Mouse (Mus musculus): ENCODE data around the gene Golt1a. TPM values are rescaled to one million over a fixed set of nuclear protein-coding genes. Genes with fewer than 3 reads are reported as not detected.
A peak's percentile ranks its signal among the peaks of the same experiment; 100 is the strongest.

Gene Golt1a
- polyA plus RNA-seq (2012; rRNA removed) (2.8 and 3.3 TPM in 2 replicates), polyA plus RNA-seq (2014; fragmentation: Nextera tagmentation; extraction: Ambion mirVana) (8.0 and 9.1 TPM in 2 replicates)

DNA sequence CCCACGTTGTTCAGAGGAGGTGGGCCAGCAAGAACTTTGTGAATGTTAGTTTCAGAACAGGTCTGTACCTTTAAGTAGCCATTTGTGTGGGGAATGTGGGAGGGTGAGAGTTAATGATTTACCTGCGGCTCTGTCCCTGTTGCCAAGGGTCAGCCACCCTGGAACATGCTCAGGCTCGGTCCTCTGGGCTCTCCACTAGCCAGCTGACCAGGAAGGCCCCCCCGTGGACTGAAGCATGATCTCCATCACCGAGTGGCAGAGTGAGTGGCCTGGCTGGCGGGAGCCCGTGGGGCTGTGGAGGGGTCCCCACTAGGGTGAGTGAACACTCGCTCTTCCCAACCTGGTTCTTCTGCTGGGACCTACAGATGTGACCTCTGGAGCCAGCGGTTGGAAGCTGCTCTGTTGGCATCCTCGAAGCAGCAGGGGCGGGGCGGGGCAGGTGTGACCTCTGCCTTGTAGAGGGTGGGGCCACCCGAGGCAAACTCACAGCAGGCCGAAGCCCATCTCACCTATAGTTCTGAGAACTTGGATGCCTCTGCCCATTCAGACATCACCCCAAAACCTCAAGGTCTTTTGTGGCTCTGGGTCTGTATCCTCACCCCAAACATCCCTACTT is at the start of gene Golt1a:
Golt1a (plus strand) TSS at position 149 of the 616 bp plus-strand sequence.
- Histone ChIP-seq H3K4me1 (replicated peaks; ENCODE audit: control insufficient read depth in 2 of 2, insufficient read depth in 2 of 2, low read length in 1 of 2) (no peaks in the 10 kb centered on the region), H3K27me3 (ENCODE audit: control insufficient read depth, insufficient read depth, low read length) (no peaks in the 10 kb centered on the region), H3K9ac (replicated peaks) (no peak within 1 kb of the TSS), H3K27ac (no peak within 1 kb of the TSS), H3K4me2 (ENCODE audit: low read depth) (peak within 1 kb of the TSS; percentile 42), H3K4me3 (ENCODE audit: insufficient read depth in 1 of 2, low read depth in 2 of 2, low read length in 2 of 2) (peak within 1 kb of the TSS; percentile 18 to 28), H3K9me3 (ENCODE audit: control insufficient read depth, low read length) (no peaks in the 10 kb centered on the region), H3K36me3 (replicated peaks; ENCODE audit: control insufficient read depth, insufficient read depth, low read depth) (no peaks in the 10 kb centered on the region)
- ATAC-seq (ENCODE audit: insufficient read depth) (peak; percentile 68), DNase-seq (ENCODE audit: low read depth in 3 of 3, low spot score in 3 of 3) (peak; percentile 7 to 34 (median 28))
- no peak for TF ChIP-seq CTCF (IDR thresholded peaks at IDR 0.05; ENCODE audit: low read depth)
- no peak for TF ChIP-seq EP300 (IDR thresholded peaks at IDR 0.05; ENCODE audit: low read depth)
- WGBS (ENCODE audit: insufficient replicate concordance), result 50% methylated on average over 14 of the region's 14 CpGs

DNA sequence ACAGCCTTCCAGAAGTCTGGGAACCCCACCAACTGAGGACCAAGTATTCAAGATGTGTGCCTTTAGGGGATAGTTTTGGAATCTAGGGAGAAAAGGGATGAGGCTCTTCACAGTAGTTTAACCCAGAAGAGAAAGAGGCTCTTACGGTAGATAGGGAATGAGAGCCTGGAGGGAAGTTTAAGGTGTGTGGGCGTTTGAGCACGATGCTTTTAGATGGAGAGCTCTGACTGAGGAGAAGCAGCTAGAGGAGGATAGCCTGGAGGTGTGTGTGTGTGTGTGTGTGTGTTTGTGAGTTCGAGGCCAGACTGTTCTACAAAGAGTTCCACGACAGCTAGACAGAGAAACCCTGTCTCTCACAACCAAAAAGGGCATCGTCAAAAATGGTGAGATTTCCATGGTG is 47.0 kb upstream of the Golt1a start:
- Histone ChIP-seq H3K27ac (no peak overlapping the region), H3K4me2 (ENCODE audit: low read depth) (no peak overlapping the region), H3K27me3 (ENCODE audit: control insufficient read depth, insufficient read depth, low read length) (no peaks in the 10 kb centered on the region; the same call in 1 of the 2 replicates), H3K9me3 (ENCODE audit: control insufficient read depth, low read length) (no peaks in the 10 kb centered on the region), H3K9ac (replicated peaks) (no peak overlapping the region), H3K36me3 (replicated peaks; ENCODE audit: control insufficient read depth, insufficient read depth, low read depth) (no peaks in the 10 kb centered on the region), H3K4me3 (ENCODE audit: insufficient read depth in 1 of 2, low read depth in 2 of 2, low read length in 2 of 2) (no peak overlapping the region), H3K4me1 (replicated peaks; ENCODE audit: control insufficient read depth in 2 of 2, insufficient read depth in 2 of 2, low read length in 1 of 2) (peaks cover 4 to 9% of the 10 kb centered on the region in 2 experiments)
- 75% methylated on average over 6 of the region's 6 CpGs for WGBS (ENCODE audit: insufficient replicate concordance)
- TF ChIP-seq EP300 (IDR thresholded peaks at IDR 0.05; ENCODE audit: low read depth), result no peak
- TF ChIP-seq CTCF (IDR thresholded peaks at IDR 0.05; ENCODE audit: low read depth), result no peak
- DNase-seq (ENCODE audit: low read depth in 3 of 3, low spot score in 3 of 3), result no peak
- no peak for ATAC-seq (ENCODE audit: insufficient read depth)

DNA sequence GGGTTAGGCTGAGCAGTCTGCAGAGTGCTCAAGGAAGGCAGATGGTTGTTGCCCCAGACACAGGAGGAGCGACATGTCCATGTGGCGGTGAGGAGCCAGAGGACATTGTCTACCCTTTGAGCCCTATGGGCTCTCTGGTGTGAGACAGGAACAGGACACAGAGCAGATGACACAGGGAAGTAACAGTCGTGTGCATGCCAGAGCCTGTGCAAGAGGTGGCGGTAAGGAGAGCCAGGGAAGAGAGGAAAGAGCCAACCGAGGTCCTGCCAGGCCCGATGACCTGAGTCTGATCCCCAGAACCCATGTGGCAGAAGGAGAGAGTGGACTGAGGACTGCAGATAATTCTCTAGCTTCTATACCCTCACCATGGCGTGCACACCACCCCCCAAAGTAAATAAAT is 46.5 kb upstream of the Golt1a start:
- Histone ChIP-seq H3K27ac (no peak overlapping the region), H3K4me1 (replicated peaks; ENCODE audit: control insufficient read depth in 2 of 2, insufficient read depth in 2 of 2, low read length in 1 of 2) (peaks cover 6 to 13% of the 10 kb centered on the region in 2 experiments), H3K36me3 (replicated peaks; ENCODE audit: control insufficient read depth, insufficient read depth, low read depth) (no peaks in the 10 kb centered on the region), H3K27me3 (ENCODE audit: control insufficient read depth, insufficient read depth, low read length) (no peaks in the 10 kb centered on the region; the same call in 1 of the 2 replicates), H3K9me3 (ENCODE audit: control insufficient read depth, low read length) (no peaks in the 10 kb centered on the region), H3K9ac (replicated peaks) (no peak overlapping the region), H3K4me2 (ENCODE audit: low read depth) (no peak overlapping the region), H3K4me3 (ENCODE audit: insufficient read depth in 1 of 2, low read depth in 2 of 2, low read length in 2 of 2) (no peak overlapping the region)
- ATAC-seq (ENCODE audit: insufficient read depth), result no peak
- no peak for DNase-seq (ENCODE audit: low read depth in 3 of 3, low spot score in 3 of 3)
- WGBS (ENCODE audit: insufficient replicate concordance), result 65% methylated on average over 7 of the region's 7 CpGs
- TF ChIP-seq EP300 (IDR thresholded peaks at IDR 0.05; ENCODE audit: low read depth) (no peak), CTCF (IDR thresholded peaks at IDR 0.05; ENCODE audit: low read depth) (no peak)

DNA sequence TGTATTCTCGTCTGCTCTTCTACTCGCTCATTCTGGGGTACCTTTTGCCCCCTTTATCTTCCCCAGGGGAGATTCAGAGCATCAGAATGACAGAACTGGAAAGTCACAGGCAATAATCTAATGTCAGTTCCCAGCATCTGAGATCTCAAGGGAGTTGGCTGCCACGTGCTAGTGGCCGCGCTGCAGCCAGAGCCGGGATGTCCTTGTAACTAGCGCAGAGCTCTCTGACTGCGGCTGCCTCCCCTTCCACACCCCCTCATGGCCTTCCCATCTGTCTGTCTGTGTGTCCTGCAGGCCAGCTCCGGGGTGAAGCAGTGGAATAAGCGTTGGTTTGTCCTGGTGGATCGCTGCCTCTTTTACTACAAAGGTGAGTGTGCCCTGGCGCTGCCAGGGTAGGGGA is 45.2 kb upstream of the Golt1a start:
- ATAC-seq (ENCODE audit: insufficient read depth), result no peak
- TF ChIP-seq CTCF (IDR thresholded peaks at IDR 0.05; ENCODE audit: low read depth) (no peak), EP300 (IDR thresholded peaks at IDR 0.05; ENCODE audit: low read depth) (no peak)

DNA sequence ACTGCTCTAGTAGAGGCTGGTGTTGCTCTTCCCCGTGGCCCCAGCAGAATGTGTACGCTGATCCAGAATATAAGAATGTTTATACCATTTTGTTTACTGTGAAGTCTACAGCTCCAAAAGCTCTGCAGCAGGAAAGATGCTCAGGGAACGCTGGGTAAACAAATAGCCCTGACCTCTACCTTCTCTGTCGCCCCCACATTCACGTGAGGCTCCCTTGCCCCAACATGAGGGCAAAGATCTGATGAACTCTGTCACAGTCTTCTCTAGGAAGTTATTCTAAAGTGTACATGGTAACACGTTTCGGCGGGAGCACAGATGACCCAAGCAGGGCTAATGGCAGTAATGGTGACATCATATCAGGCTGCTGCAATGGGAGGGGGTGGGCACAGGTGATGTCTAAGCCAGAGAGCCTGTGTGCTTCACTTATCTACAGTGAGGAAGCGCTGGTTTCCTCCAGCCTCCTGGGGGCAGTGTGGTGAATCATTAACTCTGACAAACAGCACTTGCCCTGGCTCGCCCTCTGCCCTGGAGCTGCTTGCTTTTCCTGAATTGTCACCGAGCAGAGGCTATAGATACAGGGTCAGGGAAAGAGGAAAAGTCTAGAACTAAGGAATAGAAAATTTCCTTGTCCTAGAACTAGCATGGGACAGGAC is 44.4 kb upstream of the Golt1a start:
- WGBS (ENCODE audit: insufficient replicate concordance), result 34% methylated on average over 11 of the region's 11 CpGs
- ATAC-seq (ENCODE audit: insufficient read depth) (peak; percentile 36), DNase-seq (ENCODE audit: low read depth in 3 of 3, low spot score in 3 of 3) (peak in 2 of 3 experiments; percentile 39)
- Histone ChIP-seq H3K9me3 (ENCODE audit: control insufficient read depth, low read length) (no peaks in the 10 kb centered on the region), H3K4me3 (ENCODE audit: insufficient read depth in 1 of 2, low read depth in 2 of 2, low read length in 2 of 2) (no peak overlapping the region), H3K9ac (replicated peaks) (no peak overlapping the region), H3K27ac (no peak overlapping the region), H3K4me1 (replicated peaks; ENCODE audit: control insufficient read depth in 2 of 2, insufficient read depth in 2 of 2, low read length in 1 of 2) (peaks cover 6 to 14% of the 10 kb centered on the region in 2 experiments), H3K36me3 (replicated peaks; ENCODE audit: control insufficient read depth, insufficient read depth, low read depth) (no peaks in the 10 kb centered on the region), H3K4me2 (ENCODE audit: low read depth) (no peak overlapping the region), H3K27me3 (ENCODE audit: control insufficient read depth, insufficient read depth, low read length) (no peaks in the 10 kb centered on the region)
- peak; percentile 50 for TF ChIP-seq CTCF (IDR thresholded peaks at IDR 0.05; ENCODE audit: low read depth)
- no peak for TF ChIP-seq EP300 (IDR thresholded peaks at IDR 0.05; ENCODE audit: low read depth)

More for the DNA sequence above, 45.2 kb upstream of the Golt1a start:
- peaks cover 6 to 14% of the 10 kb centered on the region in 2 experiments for H3K4me1 ChIP-seq (replicated peaks; ENCODE audit: control insufficient read depth in 2 of 2, insufficient read depth in 2 of 2, low read length in 1 of 2)
- H3K27ac ChIP-seq, result no peak overlapping the region
- H3K4me2 ChIP-seq (ENCODE audit: low read depth), result no peak overlapping the region
- no peak overlapping the region for H3K4me3 ChIP-seq (ENCODE audit: insufficient read depth in 1 of 2, low read depth in 2 of 2, low read length in 2 of 2)
- H3K27me3 ChIP-seq (ENCODE audit: control insufficient read depth, insufficient read depth, low read length), result no peaks in the 10 kb centered on the region; the same call in 1 of the 2 replicates
- DNase-seq (ENCODE audit: low read depth in 3 of 3, low spot score in 3 of 3), result no peak
- no peak overlapping the region for H3K9ac ChIP-seq (replicated peaks)
- no peaks in the 10 kb centered on the region for H3K36me3 ChIP-seq (replicated peaks; ENCODE audit: control insufficient read depth, insufficient read depth, low read depth)
- no peaks in the 10 kb centered on the region for H3K9me3 ChIP-seq (ENCODE audit: control insufficient read depth, low read length)
- 63% methylated on average over 12 of the region's 12 CpGs for WGBS (ENCODE audit: insufficient replicate concordance)

All from liver, embryonic 14.5 days (tissue).